Mouse (Mus musculus): ENCODE measurements at regions not wholly inside any gene's neighbourhood (a gene's known extent, or its start where the extent isn't known, plus 50 kb on each side); places are given as distances from the start of the nearest gene placed in this dataset.

DNA sequence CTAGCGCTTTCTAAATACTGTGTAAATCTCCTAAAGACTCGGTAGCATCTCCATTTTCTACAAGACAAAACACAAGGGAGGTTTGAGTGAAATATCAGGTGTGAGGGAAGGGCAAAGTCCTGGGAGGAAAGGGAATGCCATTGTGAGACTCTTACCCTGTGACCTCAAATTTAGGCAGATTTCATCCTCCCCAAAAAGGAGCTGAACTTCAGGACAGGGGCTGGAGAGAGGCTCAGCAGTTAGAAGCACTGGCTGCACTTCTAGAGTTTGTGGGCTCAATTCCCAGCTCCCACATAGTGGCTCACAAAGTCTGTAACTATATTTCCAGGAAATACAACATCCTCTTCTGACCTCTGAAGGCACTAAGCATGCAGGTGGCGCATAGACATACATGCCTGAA is 66.6 kb upstream of the Sertad2 start:
- H3K9me3 ChIP-seq (ENCODE audit: low read length) = no peaks in the 10 kb centered on the region
- TF ChIP-seq EP300 (IDR thresholded peaks at IDR 0.05; ENCODE audit: low read depth) (no peak), CTCF (IDR thresholded peaks at IDR 0.05; ENCODE audit: low read depth) (no peak)
- H3K27ac ChIP-seq (ENCODE audit: low read depth) = no peak overlapping the region; the same call in 1 of the 2 replicates
- H3K4me1 ChIP-seq (ENCODE audit: insufficient read depth) = 0 out of 2 replicates have a peak, but pooled peaks cover 7% of the 10 kb centered on the region
- H3K27me3 ChIP-seq (ENCODE audit: insufficient read depth, low read length) = no peaks in the 10 kb centered on the region
- no peak overlapping the region for H3K4me2 ChIP-seq (ENCODE audit: low read depth, low read length)
- ATAC-seq (no peak), DNase-seq (no peak)
- no peaks in the 10 kb centered on the region for H3K36me3 ChIP-seq (replicated peaks; ENCODE audit: insufficient read depth, low read length)
- H3K4me3 ChIP-seq (ENCODE audit: low read depth, low read length) = no peak overlapping the region
- WGBS (ENCODE audit: insufficient replicate concordance) = 86% methylated on average over 3 of the region's 3 CpGs
- no peak overlapping the region for H3K9ac ChIP-seq (replicated peaks)

DNA sequence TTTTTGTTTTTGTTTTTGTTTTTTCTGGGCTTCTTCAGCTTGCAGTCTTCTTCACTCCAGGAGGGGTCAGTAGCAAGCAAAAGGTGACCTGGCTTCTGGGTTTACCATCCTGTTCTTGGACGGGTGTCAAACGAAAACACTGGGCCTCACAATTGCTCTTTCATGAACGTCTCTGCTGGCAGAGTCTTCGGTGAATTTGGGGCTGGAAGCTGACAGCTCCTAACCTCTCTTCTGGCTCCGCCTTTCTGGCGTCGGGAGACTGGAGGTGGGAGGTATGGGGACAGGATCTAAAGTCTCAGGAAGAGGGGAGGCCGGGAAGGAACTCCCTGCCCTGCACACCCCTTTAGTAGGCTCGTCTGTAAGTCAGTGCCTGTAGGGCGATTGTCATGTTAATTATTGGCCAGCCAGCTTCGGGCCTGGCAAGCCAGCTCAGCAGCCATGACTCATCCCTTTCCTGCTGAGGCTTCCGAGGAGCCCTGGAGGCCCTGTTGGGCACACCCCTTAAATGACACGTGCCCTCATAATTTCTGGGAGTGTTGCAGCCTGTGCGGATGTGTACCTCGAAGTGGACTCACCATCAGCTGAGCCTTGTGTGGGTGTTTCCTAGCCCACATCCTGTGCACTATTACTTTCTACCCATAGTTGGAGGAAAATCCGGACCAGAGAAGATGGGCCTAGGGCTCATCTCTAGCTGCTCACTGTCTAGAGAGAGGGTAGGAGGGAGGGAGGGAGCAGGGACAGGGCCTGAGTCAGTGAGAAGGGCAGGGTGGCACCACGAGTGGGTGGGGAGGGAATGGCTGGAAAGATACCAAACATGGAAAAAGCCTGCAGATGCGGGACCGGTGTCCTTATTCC is 65.6 kb upstream of the Sertad2 start:
- Histone ChIP-seq H3K4me1 (ENCODE audit: insufficient read depth) (0 out of 2 replicates have a peak, but pooled peaks cover 7% of the 10 kb centered on the region), H3K9ac (replicated peaks) (peak overlapping the region; percentile 27; the same call in 1 of the 2 replicates), H3K9me3 (ENCODE audit: low read length) (no peaks in the 10 kb centered on the region), H3K4me3 (ENCODE audit: low read depth, low read length) (no peak overlapping the region; the same call in 1 of the 2 replicates), H3K4me2 (ENCODE audit: low read depth, low read length) (peak overlapping the region; percentile 52), H3K36me3 (replicated peaks; ENCODE audit: insufficient read depth, low read length) (no peaks in the 10 kb centered on the region), H3K27me3 (ENCODE audit: insufficient read depth, low read length) (no peaks in the 10 kb centered on the region), H3K27ac (ENCODE audit: low read depth) (peak overlapping the region; percentile 75)
- TF ChIP-seq EP300 (IDR thresholded peaks at IDR 0.05; ENCODE audit: low read depth) (no peak), CTCF (IDR thresholded peaks at IDR 0.05; ENCODE audit: low read depth) (peak; percentile 52)
- ATAC-seq (peak; percentile 97), DNase-seq (peak; percentile 67)
- WGBS (ENCODE audit: insufficient replicate concordance) = 24% methylated on average over 19 of the region's 19 CpGs

DNA sequence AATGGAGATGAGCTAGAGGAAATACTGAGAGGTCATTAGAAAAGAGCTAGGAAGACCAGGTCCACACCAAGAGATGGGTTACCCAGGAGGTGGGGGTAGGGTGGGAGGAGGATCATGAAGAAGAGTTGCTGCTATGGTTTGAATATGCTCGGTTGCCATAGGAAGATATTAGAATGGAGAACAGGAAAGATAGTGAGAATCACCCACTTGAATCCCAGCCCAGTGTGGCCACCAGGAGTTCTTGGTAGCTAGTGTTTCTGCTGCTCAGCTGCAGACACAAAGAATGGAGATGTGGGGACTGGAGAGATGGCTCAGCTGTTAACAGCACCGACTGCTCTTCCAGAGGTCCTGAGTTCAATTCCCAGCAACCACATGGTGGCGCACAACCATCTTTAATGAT is 62.4 kb upstream of the Sertad2 start:
- Histone ChIP-seq H3K36me3 (replicated peaks; ENCODE audit: insufficient read depth, low read length) (no peaks in the 10 kb centered on the region), H3K9me3 (ENCODE audit: low read length) (no peaks in the 10 kb centered on the region), H3K27me3 (ENCODE audit: insufficient read depth, low read length) (no peaks in the 10 kb centered on the region), H3K9ac (replicated peaks) (no peak overlapping the region), H3K4me1 (ENCODE audit: insufficient read depth) (0 out of 2 replicates have a peak, but pooled peaks cover 7% of the 10 kb centered on the region), H3K27ac (ENCODE audit: low read depth) (no peak overlapping the region), H3K4me3 (ENCODE audit: low read depth, low read length) (no peak overlapping the region), H3K4me2 (ENCODE audit: low read depth, low read length) (no peak overlapping the region)
- TF ChIP-seq EP300 (IDR thresholded peaks at IDR 0.05; ENCODE audit: low read depth) (no peak), CTCF (IDR thresholded peaks at IDR 0.05; ENCODE audit: low read depth) (no peak)
- ATAC-seq (no peak), DNase-seq (no peak)
- 80% methylated on average over 3 of the region's 3 CpGs for WGBS (ENCODE audit: insufficient replicate concordance)

DNA sequence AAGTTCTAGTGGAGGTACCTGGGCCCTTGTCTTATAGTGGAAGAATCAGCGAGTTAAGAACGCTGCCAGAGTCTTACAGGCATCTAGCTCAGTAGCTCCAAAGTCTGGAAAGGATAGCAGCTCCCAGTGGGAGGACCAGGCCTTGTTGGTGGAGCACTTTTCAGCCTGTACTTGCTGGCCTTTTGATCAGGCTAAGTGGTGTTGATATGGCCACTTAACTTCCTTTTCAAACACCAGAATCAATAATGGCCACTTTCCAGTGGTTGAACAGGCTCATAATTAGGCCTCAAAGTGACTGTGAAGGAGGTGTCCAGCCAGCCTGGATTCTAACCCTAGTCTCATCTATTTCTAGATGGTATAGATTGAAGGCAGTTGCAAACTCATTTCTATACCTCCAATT is 57.7 kb upstream of the Sertad2 start:
- H3K36me3 ChIP-seq (replicated peaks; ENCODE audit: insufficient read depth, low read length) = no peaks in the 10 kb centered on the region
- H3K27ac ChIP-seq (ENCODE audit: low read depth) = no peak overlapping the region
- no peak overlapping the region for H3K4me2 ChIP-seq (ENCODE audit: low read depth, low read length)
- 86% methylated on average over 2 of the region's 2 CpGs for WGBS (ENCODE audit: insufficient replicate concordance)
- no peaks in the 10 kb centered on the region for H3K4me1 ChIP-seq (ENCODE audit: insufficient read depth)
- no peak for TF ChIP-seq CTCF (IDR thresholded peaks at IDR 0.05; ENCODE audit: low read depth)
- TF ChIP-seq EP300 (IDR thresholded peaks at IDR 0.05; ENCODE audit: low read depth) = no peak
- no peak overlapping the region for H3K9ac ChIP-seq (replicated peaks)
- H3K4me3 ChIP-seq (ENCODE audit: low read depth, low read length) = no peak overlapping the region
- no peaks in the 10 kb centered on the region for H3K9me3 ChIP-seq (ENCODE audit: low read length)
- ATAC-seq (no peak), DNase-seq (no peak)
- no peaks in the 10 kb centered on the region for H3K27me3 ChIP-seq (ENCODE audit: insufficient read depth, low read length)

All from liver, postnatal 0 days (tissue).